Mouse (Mus musculus): ENCODE data around the gene Gzmm.

GRCm38 (mm10) chr10:79670071-79670888 is 18.5 kb upstream of the Gzmm start:
- TF ChIP-seq CTCF (IDR thresholded peaks at IDR 0.05; ENCODE audit: low read depth, low read length), result no peak
- TF ChIP-seq POLR2A (IDR thresholded peaks at IDR 0.05; ENCODE audit: extremely low read depth, insufficient read depth, low read length), result no peak

Measured in liver, adult 2 months (tissue).